Mouse (Mus musculus) heart, adult 2 months (tissue): ENCODE measurements at regions not wholly inside any gene's neighbourhood (a gene's known extent, or its start where the extent isn't known, plus 50 kb on each side); places are given as distances from the start of the nearest gene placed in this dataset.

ENCODE experiments used
- DNase-seq, 2 experiments: peaks; one replicate each; pipeline ENCODE4 v3.0.0; 2021
- H3K27ac ChIP-seq: fragments of 200-600 bp; 2 replicates; pipeline ENCODE4 v1.8.1; 2022
- H3K27me3 ChIP-seq: fragments of 200-500 bp; 2 replicates; pipeline ENCODE4 v1.6.1; 2012; ENCODE audit warnings: mild to moderate bottlenecking, low read length, inconsistent platforms, mixed read lengths; ENCODE audit not compliant: control insufficient read depth, insufficient read depth
- H3K36me3 ChIP-seq: fragments of 200-500 bp; 2 replicates; pipeline ENCODE4 v1.6.1; 2012; ENCODE audit warnings: low read length, inconsistent platforms; ENCODE audit not compliant: control insufficient read depth, insufficient read depth
- H3K4me1 ChIP-seq: fragments of 200-500 bp; 2 replicates; pipeline ENCODE4 v1.6.1; 2011; ENCODE audit warnings: low read length; ENCODE audit not compliant: control insufficient read depth, insufficient read depth
- H3K4me3 ChIP-seq: fragments of 200-600 bp; 2 replicates; pipeline ENCODE4 v1.8.1; 2022
- H3K79me2 ChIP-seq: fragments of 200-500 bp; replicated peaks from 2 replicates; pipeline ENCODE4 v1.6.1; 2012; ENCODE audit warnings: mild to moderate bottlenecking, inconsistent platforms, low read length, moderate library complexity, mixed read lengths; ENCODE audit not compliant: control insufficient read depth, insufficient read depth
- H3K9ac ChIP-seq: fragments of 200-500 bp; 2 replicates; pipeline ENCODE4 v1.6.1; 2012; ENCODE audit warnings: low read depth, mild to moderate bottlenecking, control low read depth, inconsistent platforms, low read length, mixed read lengths
- CTCF ChIP-seq: fragments of 200-600 bp; IDR thresholded peaks from 2 replicates; pipeline ENCODE4 v1.8.1; 2022; ENCODE audit warnings: antibody characterized with exemption, mild to moderate bottlenecking, moderate library complexity
- EP300 ChIP-seq: fragments of 200-500 bp; IDR thresholded peaks from 2 replicates; pipeline ENCODE4 v1.6.1; 2011; ENCODE audit warnings: low read depth, low read length, control low read depth; ENCODE audit not compliant: insufficient read depth
- POLR2A ChIP-seq: fragments of 200-500 bp; IDR thresholded peaks from 2 replicates; pipeline ENCODE4 v1.6.1; 2011; ENCODE audit warnings: mild to moderate bottlenecking, low read depth, low read length, control low read depth; ENCODE audit not compliant: insufficient read depth
- WGBS: fragments of 180-500 bp; shearing (Covaris S2); methylation state at CpG from one replicate; pipeline ENCODE4 v1.1.7; 2018; 5-methylcytosine and 5-hydroxymethylcytosine counted together
- intact Hi-C: fragments of 180-260 bp; cut with DNase I; formaldehyde crosslinking; loops from one replicate; pipeline ENCODE4 v1.15.1; 2025

DNA sequence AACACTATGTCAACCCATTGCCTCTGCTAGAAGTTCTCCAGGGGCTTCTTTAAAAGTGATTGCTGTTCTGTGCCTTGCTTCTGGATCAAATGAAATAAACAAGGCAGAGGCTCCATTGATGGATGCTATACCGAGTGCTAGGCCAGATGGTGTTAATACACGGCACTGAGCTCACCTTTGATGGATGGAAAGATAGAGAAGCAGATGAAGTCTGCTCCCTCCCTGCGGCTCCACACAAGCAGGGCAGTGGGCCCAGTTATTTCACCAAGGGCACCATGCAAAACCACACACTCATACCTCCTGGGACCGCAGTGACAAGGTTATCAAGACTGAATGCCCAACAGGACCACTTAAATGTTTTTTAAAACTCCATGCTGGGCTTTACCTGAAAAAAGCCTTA, 2778.7 kb downstream of the 9330182O14Rik start:
- no peak overlapping the region for H3K4me3 ChIP-seq
- no peaks in the 10 kb centered on the region for H3K79me2 ChIP-seq
- no peaks in the 10 kb centered on the region for H3K27me3 ChIP-seq
- H3K9ac ChIP-seq = no peak overlapping the region
- intact Hi-C loops = loop anchor here (10.0 kb wide), 1 partner anchor 208 kb away; no protein-coding TSS in a partner anchor
- H3K27ac ChIP-seq = no peak overlapping the region
- H3K36me3 ChIP-seq = no peaks in the 10 kb centered on the region
- WGBS = 75% methylated on average over 4 of the region's 4 CpGs
- TF ChIP-seq POLR2A = no peak
- no peak for TF ChIP-seq EP300
- no peak for TF ChIP-seq CTCF
- H3K4me1 ChIP-seq = no peaks in the 10 kb centered on the region
- DNase-seq = no peak

DNA sequence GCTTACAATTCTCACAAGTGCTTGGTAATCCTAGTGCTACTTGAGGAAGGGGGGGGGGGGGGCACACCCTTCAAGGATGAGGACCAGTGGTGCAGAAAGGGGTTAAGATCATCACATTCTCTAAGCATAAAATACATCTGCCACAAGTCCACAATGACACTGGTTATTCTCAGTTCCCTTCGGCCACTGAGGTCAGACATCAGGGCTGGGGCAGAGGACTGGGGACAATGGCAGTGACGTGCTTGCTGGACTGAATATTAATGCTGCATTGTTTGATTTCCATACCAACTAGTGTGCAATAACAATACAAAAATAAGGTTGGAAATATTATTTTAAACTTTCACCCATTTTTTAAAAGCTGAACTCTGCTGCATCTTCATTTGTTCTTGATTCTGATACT, 2779.1 kb downstream of the 9330182O14Rik start:
- H3K4me3 ChIP-seq = no peak overlapping the region
- intact Hi-C loops = loop anchor here (10.0 kb wide), 1 partner anchor 208 kb away; no protein-coding TSS in a partner anchor
- TF ChIP-seq POLR2A = no peak
- TF ChIP-seq CTCF = no peak
- no peak for TF ChIP-seq EP300
- no peaks in the 10 kb centered on the region for H3K27me3 ChIP-seq
- no peak overlapping the region for H3K27ac ChIP-seq
- H3K36me3 ChIP-seq = no peaks in the 10 kb centered on the region
- no peak for DNase-seq
- no peaks in the 10 kb centered on the region for H3K4me1 ChIP-seq
- 75% methylated on average over 2 of the region's 2 CpGs for WGBS
- no peaks in the 10 kb centered on the region for H3K79me2 ChIP-seq
- H3K9ac ChIP-seq = no peak overlapping the region

GRCm38 (mm10) chr15:42914099-42914498, 2779.9 kb downstream of the 9330182O14Rik start:
- TF ChIP-seq CTCF = peak; percentile 90
- TF ChIP-seq POLR2A = no peak
- no peak for TF ChIP-seq EP300
- Histone ChIP-seq H3K27ac (no peak overlapping the region), H3K79me2 (no peaks in the 10 kb centered on the region), H3K27me3 (no peaks in the 10 kb centered on the region), H3K4me1 (no peaks in the 10 kb centered on the region), H3K4me3 (no peak overlapping the region), H3K9ac (no peak overlapping the region), H3K36me3 (no peaks in the 10 kb centered on the region)
- intact Hi-C loops = loop anchor here (1.0 to 10.0 kb wide), 3 partner anchors 209 to 707 kb away; no protein-coding TSS in a partner anchor
- 7% methylated on average over 3 of the region's 3 CpGs for WGBS
- DNase-seq = peak; percentile 10 to 55

DNA sequence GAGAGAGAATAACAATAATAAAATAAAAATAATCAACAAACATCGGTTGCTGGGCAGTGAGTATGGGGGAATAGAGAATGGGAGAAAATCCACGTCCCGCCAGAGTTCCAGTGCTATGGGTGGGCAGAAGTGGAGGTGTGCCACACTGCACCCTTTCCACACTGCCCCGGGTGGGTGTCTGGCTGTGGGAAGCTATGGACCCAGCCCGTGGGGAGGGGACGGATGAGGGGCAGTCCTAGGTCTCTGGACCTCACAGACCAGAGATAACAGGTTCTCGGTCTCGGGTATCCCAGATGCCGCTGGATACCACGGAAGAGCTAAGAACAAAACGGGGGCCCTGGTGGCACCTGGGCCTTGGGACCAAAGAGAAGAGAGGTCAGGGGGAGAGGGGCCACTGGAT, 2781.0 kb downstream of the 9330182O14Rik start:
- no peak overlapping the region for H3K27ac ChIP-seq
- WGBS = 84% methylated on average over 11 of the region's 11 CpGs
- DNase-seq = no peak
- no peaks in the 10 kb centered on the region for H3K4me1 ChIP-seq
- no peaks in the 10 kb centered on the region for H3K79me2 ChIP-seq
- intact Hi-C loops = loop anchor here (2.0 to 10.0 kb wide), 2 partner anchors 210 to 708 kb away; no protein-coding TSS in a partner anchor
- H3K4me3 ChIP-seq = no peak overlapping the region
- TF ChIP-seq POLR2A = no peak
- no peak for TF ChIP-seq CTCF
- no peak for TF ChIP-seq EP300
- H3K27me3 ChIP-seq = no peaks in the 10 kb centered on the region
- no peak overlapping the region for H3K9ac ChIP-seq
- H3K36me3 ChIP-seq = no peaks in the 10 kb centered on the region

DNA sequence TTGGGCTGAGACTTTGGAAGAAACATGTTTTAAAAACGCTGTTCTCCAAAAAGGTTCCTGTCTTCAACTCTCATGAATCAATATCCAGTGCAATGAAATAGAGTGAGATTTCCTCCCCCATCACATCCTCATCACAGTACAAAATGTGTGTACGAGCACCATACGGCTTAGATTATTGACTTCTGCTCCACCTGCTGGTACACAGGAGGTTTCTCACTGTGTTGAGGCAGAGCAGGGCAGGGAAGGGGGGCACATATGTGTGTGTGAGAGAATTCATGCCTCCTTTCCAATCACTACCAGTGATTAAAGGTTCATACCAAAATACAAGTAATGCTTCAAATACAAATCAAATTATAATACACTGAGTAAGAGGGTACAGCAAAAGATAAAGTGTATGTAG, 2787.5 kb downstream of the 9330182O14Rik start:
- Histone ChIP-seq H3K4me1 (no peaks in the 10 kb centered on the region), H3K79me2 (no peaks in the 10 kb centered on the region), H3K27me3 (no peaks in the 10 kb centered on the region), H3K27ac (no peak overlapping the region), H3K36me3 (no peaks in the 10 kb centered on the region), H3K4me3 (no peak overlapping the region), H3K9ac (no peak overlapping the region)
- no peak for DNase-seq
- 63% methylated on average over 3 of the region's 3 CpGs for WGBS
- intact Hi-C loops = no loop called here
- no peak for TF ChIP-seq POLR2A
- no peak for TF ChIP-seq EP300
- no peak for TF ChIP-seq CTCF

- Histone ChIP-seq H3K4me1 (no peaks in the 10 kb centered on the region), H3K9ac (no peak overlapping the region), H3K4me3 (no peak overlapping the region), H3K27ac (no peak overlapping the region), H3K36me3 (no peaks in the 10 kb centered on the region), H3K27me3 (no peaks in the 10 kb centered on the region), H3K79me2 (no peaks in the 10 kb centered on the region)
- no peak for DNase-seq
- 58% methylated on average over 4 of the region's 4 CpGs for WGBS
- TF ChIP-seq CTCF (no peak), POLR2A (no peak), EP300 (no peak)
- intact Hi-C loops = no loop called here
These were observed 2794.2 kb downstream of the 9330182O14Rik start for GRCm38 (mm10) chr15:42928331-42928730.
